Mouse (Mus musculus): ENCODE results near the gene Srrt. TPM values are rescaled to one million over a fixed set of nuclear protein-coding genes. Genes with fewer than 3 reads are reported as not detected.

Gene Srrt
- polyA plus RNA-seq, 1 experiment from 2014 or later, result 68.0 TPM

DNA sequence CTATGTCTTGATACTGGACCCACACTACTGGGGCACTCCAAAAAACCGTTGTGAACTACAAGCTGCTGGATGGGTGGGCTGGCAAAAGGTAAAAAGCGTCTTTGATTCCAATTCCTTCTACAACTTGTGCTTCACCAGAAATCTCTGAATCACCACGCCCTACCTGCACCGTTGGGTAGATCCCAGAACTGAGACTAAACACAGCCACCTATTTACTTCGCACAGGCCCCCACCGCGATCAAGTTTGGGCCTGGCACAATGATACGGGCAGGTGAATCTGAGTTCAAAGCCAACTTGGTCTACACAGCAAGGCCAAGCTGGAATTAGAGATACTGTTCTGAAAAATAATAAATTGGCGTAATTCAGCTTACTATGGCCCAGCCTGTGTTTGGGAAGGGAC, 12.2 kb downstream of the Srrt start:
- Histone ChIP-seq H3K27ac (ENCODE audit: low read length) (peak overlapping the region; percentile 9; the same call in 1 of the 2 replicates), H3K4me3 (ENCODE audit: low read depth, low read length) (peak overlapping the region; percentile 79), H3K9me3 (replicated peaks; ENCODE audit: control insufficient read depth, low read length) (no peaks in the 10 kb centered on the region), H3K9ac (ENCODE audit: low read depth, low read length) (peak overlapping the region; percentile 60), H3K27me3 (ENCODE audit: control insufficient read depth, insufficient read depth, low read depth, low read length) (no peaks in the 10 kb centered on the region), H3K4me1 (ENCODE audit: control insufficient read depth, low read depth, low read length) (peaks cover 46% of the 10 kb centered on the region), H3K36me3 (ENCODE audit: control insufficient read depth, insufficient read depth) (peaks cover 54% of the 10 kb centered on the region), H3K4me2 (ENCODE audit: low read depth, low read length) (peak overlapping the region; percentile 100)
- ATAC-seq (ENCODE audit: low read depth), result no peak
- WGBS (ENCODE audit: insufficient replicate concordance), result 71% methylated on average over 9 of the region's 9 CpGs

DNA sequence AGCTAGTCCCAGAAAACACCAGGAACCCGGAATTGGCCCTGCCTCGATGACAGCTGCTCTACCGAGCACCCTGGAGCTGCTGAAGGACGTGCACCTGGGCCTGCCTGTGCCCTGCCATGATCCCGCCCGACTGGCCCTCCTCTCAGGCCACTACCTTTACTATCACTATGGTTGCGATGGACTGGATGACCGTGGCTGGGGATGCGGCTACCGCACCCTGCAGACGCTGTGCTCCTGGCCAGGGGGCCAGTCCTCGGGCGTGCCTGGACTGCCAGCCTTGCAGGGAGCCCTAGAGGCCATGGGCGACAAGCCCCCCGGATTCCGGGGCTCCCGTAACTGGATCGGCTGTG, 12.8 kb downstream of the Srrt start:
- no peaks in the 10 kb centered on the region for H3K9me3 ChIP-seq (replicated peaks; ENCODE audit: control insufficient read depth, low read length)
- ATAC-seq (ENCODE audit: low read depth), result no peak
- peak overlapping the region; percentile 100 for H3K4me2 ChIP-seq (ENCODE audit: low read depth, low read length)
- 13% methylated on average over 18 of the region's 18 CpGs for WGBS (ENCODE audit: insufficient replicate concordance)
- peak overlapping the region; percentile 79 for H3K4me3 ChIP-seq (ENCODE audit: low read depth, low read length)
- H3K27ac ChIP-seq (ENCODE audit: low read length), result peak overlapping the region; percentile 100
- H3K4me1 ChIP-seq (ENCODE audit: control insufficient read depth, low read depth, low read length), result peaks cover 50% of the 10 kb centered on the region
- H3K27me3 ChIP-seq (ENCODE audit: control insufficient read depth, insufficient read depth, low read depth, low read length), result peaks cover 3% of the 10 kb centered on the region; the same call in 1 of the 2 replicates
- peaks cover 49% of the 10 kb centered on the region for H3K36me3 ChIP-seq (ENCODE audit: control insufficient read depth, insufficient read depth)
- H3K9ac ChIP-seq (ENCODE audit: low read depth, low read length), result peak overlapping the region; percentile 60

DNA sequence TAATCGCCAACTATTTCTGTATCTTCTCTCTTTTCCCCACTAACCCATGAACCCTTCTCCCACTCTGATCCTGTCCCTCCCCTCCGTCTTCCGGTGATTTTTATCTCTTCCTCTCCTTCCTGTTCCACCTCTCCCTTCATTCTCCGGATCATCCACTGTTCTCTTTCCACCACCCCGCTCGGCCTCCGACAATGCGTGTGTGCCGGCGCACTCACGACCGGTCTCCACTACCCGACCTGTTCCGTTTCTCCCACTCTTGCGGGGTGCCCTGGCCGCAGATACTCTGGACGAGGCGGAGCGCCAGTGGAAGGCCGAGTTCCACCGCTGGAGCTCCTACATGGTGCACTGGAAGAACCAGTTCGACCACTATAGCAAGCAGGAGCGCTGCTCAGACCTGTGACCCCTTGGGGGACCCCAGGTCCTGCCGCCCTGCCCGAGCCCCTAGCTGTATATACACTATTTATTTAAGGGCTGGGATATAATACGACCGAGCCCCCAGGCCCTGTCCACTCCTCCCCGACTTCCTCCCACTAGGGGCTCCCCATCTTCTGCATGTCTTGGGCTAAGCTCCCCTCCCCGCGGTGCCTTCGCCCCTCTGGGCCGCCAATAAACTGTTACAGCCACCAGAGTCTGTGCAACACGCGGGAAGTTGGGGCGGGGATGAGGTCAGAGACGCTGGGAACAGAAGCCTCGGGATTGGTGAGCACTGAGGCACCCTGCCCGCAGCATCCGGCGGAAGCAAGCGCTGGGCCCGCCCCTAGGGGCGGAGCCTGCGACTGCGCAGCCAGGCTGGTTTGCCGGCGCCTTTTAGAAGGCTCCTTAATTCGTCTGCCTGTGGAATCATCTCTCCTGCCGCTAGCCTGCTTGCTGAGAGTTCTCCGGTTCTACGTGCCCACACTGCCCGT, 13.4 kb downstream of the Srrt start, which contains the start of gene Ufsp1:
Ufsp1 (plus strand) TSS at position 791 of the 905 bp plus-strand sequence.
- H3K4me3 ChIP-seq (ENCODE audit: low read depth, low read length), result peak within 1 kb of the TSS; percentile 79
- H3K4me2 ChIP-seq (ENCODE audit: low read depth, low read length), result peak within 1 kb of the TSS; percentile 100
- peaks cover 42% of the 10 kb centered on the region for H3K36me3 ChIP-seq (ENCODE audit: control insufficient read depth, insufficient read depth)
- H3K27me3 ChIP-seq (ENCODE audit: control insufficient read depth, insufficient read depth, low read depth, low read length), result peaks cover 9% of the 10 kb centered on the region
- WGBS (ENCODE audit: insufficient replicate concordance), result under 1% methylated on average over 52 of the region's 52 CpGs
- H3K27ac ChIP-seq (ENCODE audit: low read length), result peak within 1 kb of the TSS; percentile 100
- peaks cover 52% of the 10 kb centered on the region for H3K4me1 ChIP-seq (ENCODE audit: control insufficient read depth, low read depth, low read length)
- H3K9ac ChIP-seq (ENCODE audit: low read depth, low read length), result peak within 1 kb of the TSS; percentile 80
- no peaks in the 10 kb centered on the region for H3K9me3 ChIP-seq (replicated peaks; ENCODE audit: control insufficient read depth, low read length)
- ATAC-seq (ENCODE audit: low read depth), result peak; percentile 70

DNA sequence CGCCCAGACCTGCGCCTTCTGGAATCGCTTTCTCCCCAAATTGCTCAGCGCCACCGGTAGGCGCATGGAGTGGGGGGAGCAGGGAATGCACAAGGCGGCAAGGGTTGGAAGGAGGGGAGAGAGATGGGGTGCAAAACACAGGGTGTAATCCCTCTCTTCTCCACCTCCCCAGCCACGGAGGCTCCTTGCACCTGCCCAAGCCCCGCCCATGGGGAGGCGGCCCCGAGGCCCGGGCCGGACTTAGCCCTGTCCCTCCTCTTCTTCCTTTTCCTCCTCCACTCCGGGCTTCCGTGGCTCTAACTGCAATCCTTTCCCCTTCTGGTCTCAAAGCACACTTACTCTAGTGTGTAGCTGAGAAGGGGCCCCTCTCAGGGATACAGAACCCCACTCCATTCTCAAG, 14.2 kb downstream of the Srrt start:
- peak; percentile 37 for ATAC-seq (ENCODE audit: low read depth)
- Histone ChIP-seq H3K27ac (ENCODE audit: low read length) (peak overlapping the region; percentile 100), H3K9me3 (replicated peaks; ENCODE audit: control insufficient read depth, low read length) (no peaks in the 10 kb centered on the region), H3K9ac (ENCODE audit: low read depth, low read length) (peak overlapping the region; percentile 80), H3K4me1 (ENCODE audit: control insufficient read depth, low read depth, low read length) (peaks cover 58% of the 10 kb centered on the region), H3K4me2 (ENCODE audit: low read depth, low read length) (peak overlapping the region; percentile 100), H3K36me3 (ENCODE audit: control insufficient read depth, insufficient read depth) (peaks cover 35% of the 10 kb centered on the region), H3K4me3 (ENCODE audit: low read depth, low read length) (peak overlapping the region; percentile 79), H3K27me3 (ENCODE audit: control insufficient read depth, insufficient read depth, low read depth, low read length) (peaks cover 13% of the 10 kb centered on the region)
- under 1% methylated on average over 15 of the region's 15 CpGs for WGBS (ENCODE audit: insufficient replicate concordance)

DNA sequence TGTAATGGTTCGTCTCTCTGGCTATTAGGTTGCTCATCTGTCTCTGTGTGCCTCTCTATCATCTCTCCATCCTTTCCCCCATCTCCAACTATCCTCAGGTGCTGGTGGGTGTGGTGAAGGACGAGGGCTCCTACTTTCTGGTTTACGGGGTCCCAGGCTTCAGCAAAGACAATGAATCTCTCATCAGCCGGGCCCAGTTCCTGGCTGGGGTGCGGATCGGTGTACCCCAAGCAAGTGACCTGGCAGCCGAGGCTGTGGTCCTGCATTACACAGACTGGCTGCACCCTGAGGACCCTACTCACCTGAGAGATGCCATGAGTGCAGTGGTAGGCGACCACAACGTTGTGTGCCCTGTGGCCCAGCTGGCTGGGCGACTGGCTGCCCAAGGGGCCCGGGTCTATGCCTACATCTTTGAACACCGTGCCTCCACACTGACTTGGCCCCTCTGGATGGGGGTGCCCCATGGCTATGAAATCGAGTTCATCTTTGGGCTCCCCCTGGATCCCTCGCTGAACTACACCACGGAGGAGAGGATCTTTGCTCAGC, 16.0 kb downstream of the Srrt start:
- H3K27me3 ChIP-seq (ENCODE audit: control insufficient read depth, insufficient read depth, low read depth, low read length), result peaks cover 26% of the 10 kb centered on the region
- H3K4me2 ChIP-seq (ENCODE audit: low read depth, low read length), result peak overlapping the region; percentile 100
- peaks cover 16% of the 10 kb centered on the region for H3K36me3 ChIP-seq (ENCODE audit: control insufficient read depth, insufficient read depth)
- no peaks in the 10 kb centered on the region for H3K9me3 ChIP-seq (replicated peaks; ENCODE audit: control insufficient read depth, low read length)
- peak overlapping the region; percentile 100 for H3K27ac ChIP-seq (ENCODE audit: low read length)
- peak overlapping the region; percentile 80 for H3K9ac ChIP-seq (ENCODE audit: low read depth, low read length)
- peaks cover 75% of the 10 kb centered on the region for H3K4me1 ChIP-seq (ENCODE audit: control insufficient read depth, low read depth, low read length)
- peak overlapping the region; percentile 79 for H3K4me3 ChIP-seq (ENCODE audit: low read depth, low read length)
- WGBS (ENCODE audit: insufficient replicate concordance), result 66% methylated on average over 15 of the region's 15 CpGs
- ATAC-seq (ENCODE audit: low read depth), result no peak

DNA sequence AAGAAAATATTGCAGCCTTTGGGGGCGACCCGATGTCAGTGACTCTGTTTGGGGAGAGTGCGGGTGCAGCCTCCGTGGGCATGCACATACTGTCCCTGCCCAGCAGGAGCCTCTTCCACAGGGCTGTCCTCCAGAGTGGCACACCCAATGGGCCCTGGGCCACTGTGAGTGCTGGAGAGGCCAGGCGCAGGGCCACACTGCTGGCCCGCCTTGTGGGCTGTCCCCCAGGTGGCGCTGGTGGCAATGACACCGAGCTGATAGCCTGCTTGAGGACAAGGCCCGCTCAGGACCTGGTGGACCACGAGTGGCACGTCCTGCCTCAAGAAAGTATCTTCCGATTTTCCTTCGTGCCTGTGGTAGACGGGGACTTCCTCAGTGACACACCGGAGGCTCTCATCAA, 16.8 kb downstream of the Srrt start:
- H3K4me2 ChIP-seq (ENCODE audit: low read depth, low read length), result peak overlapping the region; percentile 100
- no peaks in the 10 kb centered on the region for H3K9me3 ChIP-seq (replicated peaks; ENCODE audit: control insufficient read depth, low read length)
- ATAC-seq (ENCODE audit: low read depth), result peak; percentile 70
- peak overlapping the region; percentile 79 for H3K4me3 ChIP-seq (ENCODE audit: low read depth, low read length)
- peaks cover 26% of the 10 kb centered on the region for H3K27me3 ChIP-seq (ENCODE audit: control insufficient read depth, insufficient read depth, low read depth, low read length)
- H3K9ac ChIP-seq (ENCODE audit: low read depth, low read length), result peak overlapping the region; percentile 87
- H3K27ac ChIP-seq (ENCODE audit: low read length), result peak overlapping the region; percentile 100
- H3K36me3 ChIP-seq (ENCODE audit: control insufficient read depth, insufficient read depth), result peaks cover 9% of the 10 kb centered on the region
- 13% methylated on average over 15 of the region's 15 CpGs for WGBS (ENCODE audit: insufficient replicate concordance)
- peaks cover 77% of the 10 kb centered on the region for H3K4me1 ChIP-seq (ENCODE audit: control insufficient read depth, low read depth, low read length)

DNA sequence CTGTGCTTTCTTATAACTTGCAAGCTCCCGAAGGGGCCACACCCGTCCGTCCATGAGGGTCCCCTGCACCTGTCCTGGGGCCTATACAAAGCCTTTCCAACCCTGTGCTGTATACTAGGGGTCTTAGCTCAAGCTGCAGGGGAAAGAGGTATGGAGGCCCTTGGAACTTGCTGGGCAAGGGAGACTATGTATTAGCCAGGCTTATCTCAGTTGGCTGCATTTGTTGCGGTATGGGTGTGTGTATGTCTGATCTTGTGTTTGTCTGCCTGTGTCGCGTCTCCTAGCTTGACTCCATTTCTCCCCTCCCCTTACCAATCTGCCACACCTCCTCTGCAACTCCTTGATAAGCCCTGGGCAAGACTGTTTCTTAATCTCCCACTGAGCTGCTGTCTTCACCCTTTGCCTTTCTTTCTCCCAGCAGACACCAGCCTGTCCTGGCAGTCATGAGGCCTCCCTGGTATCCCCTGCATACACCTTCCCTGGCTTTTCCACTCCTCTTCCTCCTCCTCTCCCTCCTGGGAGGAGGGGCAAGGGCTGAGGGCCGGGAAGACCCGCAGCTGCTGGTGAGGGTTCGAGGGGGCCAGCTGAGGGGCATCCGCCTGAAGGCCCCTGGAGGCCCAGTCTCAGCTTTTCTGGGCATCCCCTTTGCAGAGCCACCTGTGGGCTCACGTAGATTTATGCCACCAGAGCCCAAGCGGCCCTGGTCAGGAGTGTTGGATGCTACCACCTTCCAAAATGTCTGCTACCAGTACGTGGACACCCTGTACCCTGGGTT, 17.7 kb downstream of the Srrt start:
- 20% methylated on average over 13 of the region's 13 CpGs for WGBS (ENCODE audit: insufficient replicate concordance)
- H3K9me3 ChIP-seq (replicated peaks; ENCODE audit: control insufficient read depth, low read length), result no peaks in the 10 kb centered on the region
- peaks cover 68% of the 10 kb centered on the region for H3K4me1 ChIP-seq (ENCODE audit: control insufficient read depth, low read depth, low read length)
- peak overlapping the region; percentile 79 for H3K4me3 ChIP-seq (ENCODE audit: low read depth, low read length)
- peak; percentile 72 for ATAC-seq (ENCODE audit: low read depth)
- H3K9ac ChIP-seq (ENCODE audit: low read depth, low read length), result peak overlapping the region; percentile 91
- peak overlapping the region; percentile 100 for H3K4me2 ChIP-seq (ENCODE audit: low read depth, low read length)
- no peaks in the 10 kb centered on the region for H3K36me3 ChIP-seq (ENCODE audit: control insufficient read depth, insufficient read depth)
- H3K27ac ChIP-seq (ENCODE audit: low read length), result peak overlapping the region; percentile 100
- peaks cover 26% of the 10 kb centered on the region for H3K27me3 ChIP-seq (ENCODE audit: control insufficient read depth, insufficient read depth, low read depth, low read length)

DNA sequence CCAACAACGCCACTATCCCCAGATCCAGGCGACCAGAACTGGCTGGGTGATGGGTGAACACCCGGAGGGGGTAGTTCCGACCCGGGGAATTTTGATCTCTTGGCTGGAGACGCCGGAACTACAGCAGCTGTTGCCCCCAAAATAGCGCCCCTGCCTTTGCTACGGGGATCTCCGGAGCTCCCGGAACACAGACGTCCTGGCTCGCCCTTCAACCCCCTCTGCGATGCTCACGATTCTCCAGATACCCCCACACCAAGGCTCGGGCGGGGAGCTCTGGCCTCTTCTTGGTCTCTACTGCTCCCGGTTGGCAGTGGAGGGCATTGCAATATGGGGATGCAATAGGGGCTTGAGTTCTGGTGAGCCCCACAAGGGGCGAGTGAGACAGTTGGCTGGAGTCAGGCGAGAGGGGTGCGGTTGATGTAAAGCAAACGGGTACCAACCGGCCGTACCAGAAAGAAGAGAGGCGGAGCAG, 18.4 kb downstream of the Srrt start:
- H3K9ac ChIP-seq (ENCODE audit: low read depth, low read length), result peak overlapping the region; percentile 91
- H3K9me3 ChIP-seq (replicated peaks; ENCODE audit: control insufficient read depth, low read length), result no peaks in the 10 kb centered on the region
- WGBS (ENCODE audit: insufficient replicate concordance), result 1% methylated on average over 25 of the region's 25 CpGs
- H3K4me3 ChIP-seq (ENCODE audit: low read depth, low read length), result peak overlapping the region; percentile 79
- H3K4me2 ChIP-seq (ENCODE audit: low read depth, low read length), result peak overlapping the region; percentile 100
- H3K36me3 ChIP-seq (ENCODE audit: control insufficient read depth, insufficient read depth), result no peaks in the 10 kb centered on the region
- peaks cover 26% of the 10 kb centered on the region for H3K27me3 ChIP-seq (ENCODE audit: control insufficient read depth, insufficient read depth, low read depth, low read length)
- H3K27ac ChIP-seq (ENCODE audit: low read length), result peak overlapping the region; percentile 100
- peaks cover 64% of the 10 kb centered on the region for H3K4me1 ChIP-seq (ENCODE audit: control insufficient read depth, low read depth, low read length)
- peak; percentile 35 for ATAC-seq (ENCODE audit: low read depth)

Measured in liver, embryonic 16.5 days (tissue).